Mouse (Mus musculus) lung, embryonic 14.5 days (tissue): Measurements from ENCODE around the gene Creb3l1. TPM values are rescaled to one million over a fixed set of nuclear protein-coding genes. Genes with fewer than 3 reads are reported as not detected.

ENCODE experiments used
- ATAC-seq: fragments of 200-750 bp; cut with Nextera tagmentation; 2 replicates; pipeline ENCODE4 v1.8.0; 2017; ENCODE audit warnings: mild to moderate bottlenecking, moderate TSS enrichment, moderate library complexity; ENCODE audit not compliant: insufficient read depth
- DNase-seq: peaks from one replicate; pipeline ENCODE4 v3.0.0-alpha.2; 2015
- H3K27ac ChIP-seq: fragments of 300-500 bp; sonication (generic); 2 replicates; pipeline ENCODE4 v1.5.1; 2014; ENCODE audit warnings: low read depth, mild to moderate bottlenecking, moderate library complexity
- H3K27me3 ChIP-seq: fragments of 300-500 bp; sonication (generic); 2 replicates; pipeline ENCODE4 v1.6.1; 2014; ENCODE audit warnings: low read length, control low read depth; ENCODE audit not compliant: insufficient read depth
- H3K36me3 ChIP-seq: fragments of 300-500 bp; sonication (generic); 2 replicates; pipeline ENCODE4 v1.6.1; 2014; ENCODE audit warnings: control low read depth; ENCODE audit not compliant: insufficient read depth
- H3K4me1 ChIP-seq: fragments of 300-500 bp; sonication (generic); 2 replicates; pipeline ENCODE4 v1.6.1; 2014; ENCODE audit warnings: antibody characterized with exemption, control low read depth; ENCODE audit not compliant: insufficient read depth
- H3K4me2 ChIP-seq: fragments of 300-500 bp; sonication (generic); 2 replicates; pipeline ENCODE4 v1.6.1; 2014; ENCODE audit warnings: mild to moderate bottlenecking
- H3K4me3 ChIP-seq: fragments of 300-500 bp; sonication (generic); 2 replicates; pipeline ENCODE4 v1.5.1; 2014; ENCODE audit warnings: low read depth, low read length
- H3K9ac ChIP-seq: fragments of 300-500 bp; sonication (generic); 2 replicates; pipeline ENCODE4 v1.6.1; 2014
- H3K9me3 ChIP-seq: fragments of 300-500 bp; sonication (generic); 2 replicates; pipeline ENCODE4 v1.6.1; 2016; ENCODE audit warnings: low read depth, low read length, control low read depth
- CTCF ChIP-seq: IDR thresholded peaks from 2 replicates; pipeline ENCODE4 v1.5.1; 2016; ENCODE audit warnings: antibody characterized with exemption, low read depth
- WGBS: fragments of 180-500 bp; shearing (Covaris S2); extraction: QIAGEN DNeasy Blood & Tissue Kit; methylation state at CpG from one replicate; pipeline ENCODE4 v1.1.7; 2014; 5-methylcytosine and 5-hydroxymethylcytosine counted together
- polyA plus RNA-seq: library from polyadenylated mRNA; unstranded; fragments of >200 nt; fragmentation: Nextera tagmentation; extraction: Ambion mirVana; gene quantifications from 2 replicates; pipeline ENCODE4 v1.2.1, GENCODE M21; 2014

Creb3l1 gene
- polyA plus RNA-seq, 1 experiment from 2014 or later, result 18.6 TPM

DNA sequence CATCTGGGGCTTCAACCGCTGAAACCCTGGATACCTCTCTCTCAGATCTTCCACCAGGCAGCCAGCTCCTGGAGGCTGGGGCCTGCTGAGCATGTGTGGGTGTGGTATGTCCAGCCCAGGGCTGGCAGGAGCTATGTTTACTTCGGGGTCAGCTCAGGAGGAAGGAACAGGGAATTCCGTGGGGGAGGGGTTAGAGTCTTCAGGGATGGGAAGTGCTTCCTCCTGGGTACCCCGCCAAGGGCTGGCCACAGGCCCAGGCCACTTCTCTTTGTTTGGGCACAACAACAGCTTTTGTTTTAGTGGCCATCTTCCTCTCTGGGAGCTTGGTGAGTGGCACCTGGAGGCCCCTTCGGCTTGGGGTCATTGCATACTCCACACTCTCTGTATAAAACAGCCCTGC, 70.5 kb downstream of the Creb3l1 start:
- WGBS, result 21% methylated on average over 5 of the region's 5 CpGs
- ATAC-seq (peak; percentile 36), DNase-seq (peak; percentile 81)
- Histone ChIP-seq H3K27me3 (no peaks in the 10 kb centered on the region), H3K9me3 (no peaks in the 10 kb centered on the region), H3K36me3 (0 out of 2 replicates have a peak, but pooled peaks cover 2% of the 10 kb centered on the region), H3K4me1 (peaks cover 52% of the 10 kb centered on the region), H3K4me2 (no peak overlapping the region), H3K27ac (peak overlapping the region; percentile 66; the same call in 1 of the 2 replicates), H3K4me3 (no peak overlapping the region), H3K9ac (no peak overlapping the region)
- peak; percentile 11; the same call in 1 of the 2 replicates for TF ChIP-seq CTCF

DNA sequence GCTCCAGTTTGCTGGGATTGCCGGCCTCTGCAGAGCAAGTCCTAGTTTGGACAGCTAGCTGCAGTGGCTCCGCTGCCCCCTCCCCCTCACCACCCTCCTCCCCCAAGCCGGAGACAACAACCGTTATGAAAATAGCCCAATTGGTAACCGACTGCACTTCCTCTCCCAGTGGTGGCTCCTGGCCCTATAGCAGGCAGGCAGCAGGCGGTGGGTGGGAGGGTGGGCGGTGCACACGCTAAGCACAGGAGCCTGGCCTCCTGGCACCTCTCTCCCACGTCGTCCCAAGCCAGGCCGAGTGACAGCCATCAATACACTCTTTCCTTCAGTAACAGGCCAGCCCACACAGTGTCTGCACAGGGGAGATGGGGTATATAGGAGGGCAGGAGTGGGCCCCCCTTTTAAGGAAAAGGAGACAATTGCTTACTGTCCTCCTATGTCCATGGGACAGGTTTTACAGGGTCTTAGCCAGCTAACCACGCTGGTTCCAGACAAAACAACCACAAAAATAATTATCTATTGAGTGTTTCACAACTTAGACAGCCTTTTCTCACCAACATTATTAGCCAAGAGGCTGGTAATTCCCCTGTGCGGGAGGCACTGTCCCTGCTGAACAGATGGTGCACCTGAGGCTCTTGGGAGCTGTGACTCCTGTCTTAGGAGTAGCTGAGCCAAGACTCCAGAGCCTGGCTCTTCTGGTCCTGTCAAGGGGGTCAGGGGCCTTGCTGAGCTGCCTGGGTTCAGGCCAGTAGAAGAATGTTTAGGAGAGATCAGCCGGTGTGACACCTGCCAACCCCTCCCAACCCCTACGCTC, 73.8 kb downstream of the Creb3l1 start:
- no peaks in the 10 kb centered on the region for H3K27me3 ChIP-seq
- WGBS, result 16% methylated on average over 15 of the region's 15 CpGs
- peaks cover 38% of the 10 kb centered on the region for H3K4me1 ChIP-seq

DNA sequence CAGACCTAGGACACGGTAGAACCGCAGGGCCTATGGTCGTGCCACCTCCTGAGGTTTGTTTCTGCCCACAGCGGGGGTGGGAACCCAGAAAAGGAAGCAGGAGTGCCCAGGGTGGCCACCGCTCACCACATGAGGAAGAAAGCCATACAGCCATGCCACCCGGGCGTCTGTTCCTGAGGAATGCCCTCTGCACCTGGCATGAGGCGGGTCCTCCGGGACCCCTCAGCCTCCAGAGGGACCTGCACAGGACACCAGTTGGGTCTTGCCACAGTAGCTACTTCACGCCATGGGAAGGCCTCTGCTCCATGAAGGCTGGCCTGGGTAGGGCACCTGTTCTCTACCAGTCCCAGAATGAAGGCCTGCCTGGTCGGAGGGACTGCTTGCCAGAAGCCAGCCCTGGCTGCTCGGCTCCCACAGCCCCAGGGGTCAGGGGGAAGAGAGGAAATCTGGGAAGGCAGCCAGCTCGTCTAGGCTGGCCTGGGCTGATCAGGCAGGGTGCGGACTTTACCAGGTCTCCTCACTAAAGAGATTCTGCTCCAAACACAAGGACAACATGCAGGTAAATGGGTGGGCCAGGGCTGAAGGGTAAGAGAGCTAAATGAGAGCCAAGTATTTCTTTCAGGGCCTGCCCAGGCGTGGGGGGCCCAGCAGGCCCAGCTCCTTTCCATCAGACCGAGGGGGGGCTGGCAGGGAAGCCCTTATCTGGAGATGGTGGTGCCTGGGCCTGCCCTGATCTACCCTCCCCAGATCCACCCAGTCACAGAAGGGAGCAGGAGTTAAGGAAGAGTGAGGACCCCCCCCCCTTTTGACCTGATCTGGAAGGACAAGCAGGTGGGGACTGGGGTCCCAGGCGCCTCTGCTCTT, 74.7 kb downstream of the Creb3l1 start:
- Histone ChIP-seq H3K9ac (peak overlapping the region; percentile 47; the same call in 1 of the 2 replicates), H3K4me3 (peak overlapping the region; percentile 24), H3K36me3 (peaks cover 7% of the 10 kb centered on the region; the same call in 1 of the 2 replicates), H3K27ac (peak overlapping the region; percentile 84), H3K27me3 (no peaks in the 10 kb centered on the region), H3K4me1 (peaks cover 31% of the 10 kb centered on the region), H3K9me3 (no peaks in the 10 kb centered on the region), H3K4me2 (peak overlapping the region; percentile 56)
- DNase-seq (peak; percentile 71), ATAC-seq (peak; percentile 35)
- TF ChIP-seq CTCF, result no peak
- 60% methylated on average over 17 of the region's 17 CpGs for WGBS

More for the DNA sequence above, 73.8 kb downstream of the Creb3l1 start:
- Histone ChIP-seq H3K9ac (peak overlapping the region; percentile 47; the same call in 1 of the 2 replicates), H3K27ac (peak overlapping the region; percentile 84), H3K9me3 (no peaks in the 10 kb centered on the region), H3K4me3 (peak overlapping the region; percentile 24), H3K4me2 (peak overlapping the region; percentile 56), H3K36me3 (peaks cover 1% of the 10 kb centered on the region; the same call in 1 of the 2 replicates)
- DNase-seq (peak; percentile 67), ATAC-seq (peak; percentile 68)
- no peak for TF ChIP-seq CTCF

DNA sequence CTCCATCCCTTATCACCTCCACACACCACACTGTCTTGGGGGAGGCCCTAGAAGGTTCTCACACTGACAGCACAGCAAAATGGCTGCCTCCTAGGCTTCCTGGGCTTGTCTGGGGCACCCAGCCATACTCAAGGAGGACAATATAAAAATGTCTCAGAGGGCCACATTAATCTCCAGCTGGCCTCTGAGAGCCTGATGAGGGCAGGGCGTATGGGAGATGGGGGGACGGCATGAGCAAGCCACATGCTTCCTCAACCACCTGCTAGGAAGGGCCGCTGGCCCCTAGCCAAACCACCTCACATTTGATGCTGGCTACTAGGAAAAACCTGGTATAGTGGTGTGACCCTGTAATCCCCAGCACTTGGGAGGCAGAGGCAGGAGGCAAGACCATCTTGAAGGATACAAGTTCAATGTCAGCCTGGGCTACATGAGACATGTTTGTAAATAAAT, 75.5 kb downstream of the Creb3l1 start:
- Histone ChIP-seq H3K9me3 (no peaks in the 10 kb centered on the region), H3K27ac (0 out of 2 replicates have a peak overlapping the region, but pooled peaks have one; percentile 84), H3K4me2 (peak overlapping the region; percentile 56; the same call in 1 of the 2 replicates), H3K36me3 (peaks cover 10% of the 10 kb centered on the region; the same call in 1 of the 2 replicates), H3K4me3 (no peak overlapping the region), H3K27me3 (no peaks in the 10 kb centered on the region), H3K4me1 (peaks cover 25% of the 10 kb centered on the region), H3K9ac (no peak overlapping the region)
- 71% methylated on average over 3 of the region's 3 CpGs for WGBS
- DNase-seq (no peak), ATAC-seq (no peak)
- no peak for TF ChIP-seq CTCF

DNA sequence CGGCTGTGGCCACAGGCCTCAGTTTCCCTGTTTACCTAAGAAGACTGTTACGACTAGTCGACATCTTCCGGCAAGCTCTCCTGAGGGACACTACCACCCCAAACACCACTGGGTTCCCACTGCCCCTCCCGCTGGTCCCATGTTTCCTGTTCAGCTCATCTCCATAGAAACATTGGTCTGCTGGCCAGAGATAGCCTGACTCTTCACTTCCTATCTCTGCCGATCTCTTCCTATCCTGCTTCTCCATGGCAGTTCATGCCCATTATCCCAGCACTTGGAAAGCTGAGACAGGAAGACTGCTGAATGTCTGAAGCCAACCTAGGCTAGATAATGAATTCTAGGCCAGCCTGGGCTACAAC, 76.2 kb downstream of the Creb3l1 start:
- Histone ChIP-seq H3K9ac (no peak overlapping the region), H3K4me2 (peak overlapping the region; percentile 25; the same call in 1 of the 2 replicates), H3K4me3 (no peak overlapping the region), H3K4me1 (peaks cover 20% of the 10 kb centered on the region), H3K27me3 (no peaks in the 10 kb centered on the region), H3K36me3 (peaks cover 10% of the 10 kb centered on the region), H3K9me3 (no peaks in the 10 kb centered on the region), H3K27ac (peak overlapping the region; percentile 34; the same call in 1 of the 2 replicates)
- WGBS, result 63% methylated on average over 6 of the region's 6 CpGs
- ATAC-seq (no peak), DNase-seq (no peak)
- no peak for TF ChIP-seq CTCF

DNA sequence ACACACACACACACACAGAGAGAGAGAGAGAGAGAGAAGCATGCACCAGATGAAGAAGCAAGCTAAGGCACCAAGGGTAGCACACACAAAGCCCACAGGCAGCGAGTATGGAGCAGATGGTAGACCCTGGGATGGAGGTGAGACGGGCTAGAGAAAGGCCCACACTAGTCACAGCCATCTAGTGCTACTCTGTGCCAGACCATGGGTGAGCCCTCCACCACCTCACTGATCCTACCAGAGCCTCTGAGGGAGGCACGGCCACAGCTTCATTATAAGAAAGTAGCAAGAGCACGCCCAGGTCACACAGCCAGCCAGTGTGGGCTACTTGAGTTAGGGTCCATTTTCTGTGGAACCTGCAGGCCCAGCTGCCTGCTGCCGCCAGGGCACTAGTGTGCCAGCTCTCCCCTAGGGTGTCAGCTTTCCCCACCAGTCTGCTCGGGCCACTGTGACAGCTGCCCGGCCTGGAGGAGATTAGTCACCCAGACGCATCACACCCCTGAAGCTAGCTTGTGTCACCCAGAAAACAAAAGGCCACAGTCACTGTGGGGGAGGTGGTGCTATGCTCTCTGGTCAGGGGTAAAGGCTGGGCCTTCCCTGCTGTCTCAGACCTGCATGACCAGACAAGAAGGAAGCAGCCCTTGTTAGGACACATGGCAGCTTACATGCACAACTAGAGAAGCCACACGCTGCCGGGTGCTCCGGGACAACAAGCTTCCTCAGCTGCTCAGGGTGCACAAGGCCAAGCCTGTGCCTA, 76.7 kb downstream of the Creb3l1 start:
- DNase-seq (no peak), ATAC-seq (no peak)
- Histone ChIP-seq H3K27me3 (no peaks in the 10 kb centered on the region), H3K36me3 (peaks cover 10% of the 10 kb centered on the region), H3K9me3 (no peaks in the 10 kb centered on the region), H3K9ac (no peak overlapping the region; the same call in 1 of the 2 replicates), H3K4me3 (no peak overlapping the region), H3K4me2 (peak overlapping the region; percentile 25; the same call in 1 of the 2 replicates), H3K27ac (peak overlapping the region; percentile 59), H3K4me1 (peaks cover 20% of the 10 kb centered on the region)
- TF ChIP-seq CTCF, result no peak
- 60% methylated on average over 11 of the region's 11 CpGs for WGBS
